Mouse (Mus musculus) adrenal gland, postnatal 14 days (tissue): Measurements from ENCODE around the gene Tfeb. TPM values are rescaled to one million over a fixed set of nuclear protein-coding genes. Genes with fewer than 3 reads are reported as not detected.

Experiments used
- DNase-seq: peaks from one replicate; pipeline ENCODE4 v3.0.0; 2021; ENCODE audit warnings: mixed read lengths
- total RNA-seq: library from RNA; stranded (reverse); gene quantifications from 2 replicates; pipeline ENCODE4 v1.2.3, GENCODE M21; 2021

The Tfeb gene
- total RNA-seq, 1 experiment from 2014 or later: 18.9 TPM

GRCm38 (mm10) chr17:47788306-47788705 is 51.5 kb downstream of the Tfeb start:
- DNase-seq: no peak

GRCm38 (mm10) chr17:47788996-47789395 is 52.2 kb downstream of the Tfeb start:
- DNase-seq: no peak

- peak; percentile 89 for DNase-seq
Observed at GRCm38 (mm10) chr17:47792098-47792863, 55.5 kb downstream of the Tfeb start.

- peak; percentile 94 for DNase-seq
Observed at GRCm38 (mm10) chr17:47793377-47793776, 56.5 kb downstream of the Tfeb start.

GRCm38 (mm10) chr17:47795446-47795845 is 58.6 kb downstream of the Tfeb start:
- peak; percentile 69 for DNase-seq

GRCm38 (mm10) chr17:47796156-47796816 is 59.5 kb downstream of the Tfeb start:
- DNase-seq: peak; percentile 77

- peak; percentile 39 for DNase-seq
Observed at GRCm38 (mm10) chr17:47796968-47797367, 60.1 kb downstream of the Tfeb start.

GRCm38 (mm10) chr17:47797383-47797782 is 60.6 kb downstream of the Tfeb start:
- no peak for DNase-seq

GRCm38 (mm10) chr17:47802806-47803205 is 66.0 kb downstream of the Tfeb start:
- no peak for DNase-seq

GRCm38 (mm10) chr17:47803662-47804061 is 66.8 kb downstream of the Tfeb start:
- DNase-seq: no peak

- no peak for DNase-seq
Observed at GRCm38 (mm10) chr17:47805047-47805835, 68.4 kb downstream of the Tfeb start.

GRCm38 (mm10) chr17:47806230-47806629 is 69.4 kb downstream of the Tfeb start:
- DNase-seq: no peak

- no peak for DNase-seq
Observed at GRCm38 (mm10) chr17:47811265-47811800, 74.5 kb downstream of the Tfeb start.

- no peak for DNase-seq
Observed at GRCm38 (mm10) chr17:47812200-47812599, 75.4 kb downstream of the Tfeb start.

- DNase-seq: no peak
Observed at GRCm38 (mm10) chr17:47813616-47814015, 76.8 kb downstream of the Tfeb start.

- no peak for DNase-seq
Observed at GRCm38 (mm10) chr17:47814496-47814895, 77.7 kb downstream of the Tfeb start.

- no peak for DNase-seq
Observed at GRCm38 (mm10) chr17:47815446-47815845, 78.6 kb downstream of the Tfeb start.

- DNase-seq: no peak
Observed at GRCm38 (mm10) chr17:47818038-47818725, 81.4 kb downstream of the Tfeb start.

- peak; percentile 30 for DNase-seq
Observed at GRCm38 (mm10) chr17:47821339-47821738, 84.5 kb downstream of the Tfeb start.

- no peak for DNase-seq
Observed at GRCm38 (mm10) chr17:47831161-47831560, 94.3 kb downstream of the Tfeb start.

- DNase-seq: no peak
Observed at GRCm38 (mm10) chr17:47831772-47832171, 94.9 kb downstream of the Tfeb start.

GRCm38 (mm10) chr17:47832501-47833028 is 95.7 kb downstream of the Tfeb start:
- DNase-seq: no peak
